Mouse (Mus musculus) erythroblast, embryonic 14.5 days (primary cell): ENCODE measurements around the gene Col25a1.

Experiments
- GATA1 ChIP-seq: IDR thresholded peaks from 2 replicates; pipeline ENCODE4 v1.6.1; 2012; ENCODE audit warnings: low read length, inconsistent platforms, mixed read lengths
- TAL1 ChIP-seq: IDR thresholded peaks from 3 replicates; pipeline ENCODE4 v1.6.1; 2012; ENCODE audit warnings: low read length, inconsistent platforms, mixed read lengths

DNA sequence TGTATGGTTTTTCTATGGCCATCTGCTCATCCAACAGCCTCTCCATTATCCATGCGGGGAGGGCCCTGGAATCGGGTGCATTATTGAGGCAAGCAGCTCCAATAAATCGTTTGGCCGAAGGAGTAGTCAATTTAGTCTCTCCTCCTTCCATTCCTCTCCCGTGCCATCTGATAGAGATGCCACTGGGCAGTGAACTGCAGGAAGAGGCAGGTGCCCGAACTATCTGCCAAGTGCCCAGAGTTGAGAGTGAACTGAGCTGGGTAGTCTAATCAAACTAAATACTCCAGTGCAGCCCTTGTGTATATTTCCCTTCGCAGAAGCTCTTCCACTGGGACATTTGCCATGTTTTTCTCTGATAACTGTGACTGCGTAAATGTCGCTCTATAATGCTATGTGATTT lies 403.7 kb downstream of the Col25a1 start:
- TF ChIP-seq GATA1: no peak
- TF ChIP-seq TAL1: no peak
